Mouse (Mus musculus): ENCODE data around the gene Txlnb.

DNA sequence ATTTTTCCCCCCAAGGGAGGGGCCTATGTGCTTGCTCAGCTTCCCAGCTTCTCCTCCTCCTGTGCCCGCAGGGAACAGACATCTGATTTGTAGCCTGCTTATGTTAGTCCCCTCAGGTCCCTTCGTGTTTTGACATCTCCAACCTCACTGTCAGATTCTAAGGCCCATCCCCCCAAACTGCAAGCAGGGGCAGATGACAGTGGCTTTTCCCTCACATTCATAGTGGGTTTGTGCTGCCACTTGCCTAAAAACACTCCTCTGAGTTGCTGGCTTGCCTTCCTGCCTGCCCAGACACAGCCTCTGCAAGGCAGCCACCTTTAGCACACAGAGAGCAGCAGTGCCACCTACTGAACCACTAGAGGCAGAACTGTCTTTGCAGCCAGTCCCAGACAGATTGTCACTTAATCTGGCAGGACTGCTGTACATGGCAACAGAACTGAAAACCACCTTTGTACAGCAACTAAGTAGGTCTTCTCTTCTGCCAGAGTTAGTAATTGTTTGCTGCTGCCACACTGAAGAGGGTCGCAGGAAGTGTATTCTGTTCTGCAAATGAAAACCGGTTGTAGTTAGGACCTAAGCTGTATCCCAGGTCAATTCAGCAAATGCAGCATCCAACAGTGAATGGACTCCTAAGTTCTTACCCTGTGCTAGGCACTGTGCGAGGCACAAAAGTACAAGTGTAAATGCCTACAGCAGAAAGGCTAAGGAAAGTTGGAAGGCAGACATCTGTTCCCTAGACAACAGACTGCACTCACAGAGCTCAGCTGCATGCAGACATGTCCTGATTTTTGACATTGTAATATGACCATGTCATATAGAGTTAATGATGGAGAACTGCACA is 74.0 kb downstream of the Txlnb start:
- TF ChIP-seq CTCF (IDR thresholded peaks at IDR 0.05; ENCODE audit: low read depth) (peak; percentile 81), EP300 (IDR thresholded peaks at IDR 0.05; ENCODE audit: low read depth) (no peak)
